Mouse (Mus musculus): ENCODE measurements at regions not wholly inside any gene's neighbourhood (a gene's known extent, or its start where the extent isn't known, plus 50 kb on each side); places are given as distances from the start of the nearest gene placed in this dataset.

DNA sequence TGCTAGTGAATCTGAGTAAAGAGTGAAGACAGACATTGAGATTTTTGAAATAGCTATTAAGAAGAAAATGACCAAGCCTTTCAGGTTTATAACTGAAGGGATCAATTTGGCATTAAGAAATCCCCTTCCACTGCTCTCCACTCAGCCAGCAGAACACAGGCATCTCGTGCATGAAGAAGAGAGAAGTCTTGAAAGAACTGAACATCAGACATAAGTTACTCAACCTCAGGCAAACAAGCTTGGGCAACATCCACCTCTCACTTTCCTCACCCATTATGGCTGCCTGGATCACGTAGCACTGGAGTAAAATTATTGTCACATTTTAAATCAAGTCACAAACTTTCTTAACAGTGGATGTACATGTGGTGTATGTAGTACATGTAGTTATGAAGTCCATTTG lies 115.6 kb upstream of the Otogl start:
- no peak overlapping the region for H3K4me3 ChIP-seq
- no peak for DNase-seq (ENCODE audit: extremely low spot score in 1 of 2, low spot score in 2 of 2)
- TF ChIP-seq CTCF (IDR thresholded peaks at IDR 0.05): no peak
- intact Hi-C loops (cut with DNase I): no loop called here
- H3K27ac ChIP-seq: no peak overlapping the region

DNA sequence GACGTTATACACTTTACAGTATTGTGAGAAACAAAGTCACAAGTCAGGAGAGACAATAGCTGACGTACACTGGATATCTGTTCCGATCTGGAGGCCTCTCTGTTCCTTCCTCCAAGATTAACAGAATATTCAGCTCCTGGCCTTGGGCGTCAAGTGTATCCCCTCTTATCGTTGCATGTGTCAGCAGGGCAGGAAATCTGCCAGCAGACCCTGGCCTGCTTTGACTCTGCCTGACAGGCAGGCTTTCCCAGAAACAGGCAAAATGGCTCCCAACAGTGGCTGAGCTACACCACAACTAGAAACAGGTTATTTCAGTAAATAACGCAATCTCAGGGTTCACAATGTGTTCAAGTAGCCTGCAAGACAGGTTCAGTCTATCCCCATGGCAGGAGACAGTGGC lies 112.3 kb upstream of the Otogl start:
- no peak for DNase-seq (ENCODE audit: extremely low spot score in 1 of 2, low spot score in 2 of 2)
- intact Hi-C loops (cut with DNase I): no loop called here
- H3K4me3 ChIP-seq: no peak overlapping the region
- no peak overlapping the region for H3K27ac ChIP-seq
- no peak for TF ChIP-seq CTCF (IDR thresholded peaks at IDR 0.05)

DNA sequence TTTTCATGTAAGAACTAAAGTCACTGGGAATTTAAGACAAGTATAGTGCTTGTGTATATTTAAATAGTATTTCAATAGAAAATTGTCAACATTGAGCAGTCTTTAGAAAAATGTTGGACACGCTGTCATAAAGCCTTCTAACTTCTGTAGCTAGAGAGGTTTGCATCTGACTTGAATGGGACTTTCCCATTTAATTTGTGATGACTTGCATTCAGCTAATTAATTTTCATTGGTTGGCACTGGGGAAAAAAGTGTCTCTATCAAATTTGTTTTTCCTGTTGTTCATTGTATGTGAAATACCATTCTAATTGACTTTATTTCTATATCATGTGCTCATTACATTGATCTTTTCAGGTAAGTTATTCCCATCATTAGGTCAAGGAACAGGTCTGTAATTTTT lies 104.6 kb upstream of the Otogl start:
- intact Hi-C loops (cut with DNase I): no loop called here
- no peak overlapping the region for H3K27ac ChIP-seq

DNA sequence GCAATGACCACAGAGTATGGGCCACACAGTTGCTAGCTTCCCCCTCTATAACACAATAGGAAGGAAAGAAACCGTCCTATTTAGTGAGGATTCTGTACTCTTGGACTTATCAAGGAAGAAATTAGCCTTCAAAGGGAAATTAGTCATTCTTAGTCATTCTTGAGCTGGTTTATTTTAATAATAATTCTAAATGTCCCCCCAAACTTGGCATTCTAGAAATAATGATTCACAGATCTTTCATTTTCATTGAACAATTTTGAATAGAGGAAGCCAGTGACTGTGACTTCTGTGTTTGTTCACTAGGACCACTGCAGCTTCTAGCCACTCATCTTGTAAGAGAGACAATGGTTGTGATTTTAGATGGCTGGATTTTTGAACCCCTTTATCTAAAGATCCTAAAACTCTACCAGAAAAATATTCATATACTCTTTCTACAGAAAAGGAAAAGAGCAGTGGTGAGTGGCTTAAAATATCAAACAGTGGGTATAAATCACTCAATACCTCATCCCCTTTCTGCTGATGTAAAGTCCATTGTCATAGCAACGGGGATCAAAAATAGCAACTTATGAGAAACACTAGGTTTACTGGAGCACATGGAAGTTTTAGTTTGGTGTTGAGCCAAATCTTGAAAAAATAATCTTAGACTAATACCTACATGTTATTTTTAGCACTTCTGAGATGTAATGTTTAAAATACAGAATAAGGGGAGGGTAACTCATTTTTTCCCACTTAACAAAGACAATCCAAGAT lies 83.1 kb upstream of the Otogl start:
- intact Hi-C loops (cut with DNase I): no loop called here
- Histone ChIP-seq H3K27ac (peak overlapping the region; percentile 56), H3K4me3 (no peak overlapping the region)
- no peak for TF ChIP-seq CTCF (IDR thresholded peaks at IDR 0.05)
- no peak for DNase-seq (ENCODE audit: extremely low spot score in 1 of 2, low spot score in 2 of 2)

More for the DNA sequence above, 104.6 kb upstream of the Otogl start:
- TF ChIP-seq CTCF (IDR thresholded peaks at IDR 0.05): no peak
- H3K4me3 ChIP-seq: no peak overlapping the region
- no peak for DNase-seq (ENCODE audit: extremely low spot score in 1 of 2, low spot score in 2 of 2)

DNA sequence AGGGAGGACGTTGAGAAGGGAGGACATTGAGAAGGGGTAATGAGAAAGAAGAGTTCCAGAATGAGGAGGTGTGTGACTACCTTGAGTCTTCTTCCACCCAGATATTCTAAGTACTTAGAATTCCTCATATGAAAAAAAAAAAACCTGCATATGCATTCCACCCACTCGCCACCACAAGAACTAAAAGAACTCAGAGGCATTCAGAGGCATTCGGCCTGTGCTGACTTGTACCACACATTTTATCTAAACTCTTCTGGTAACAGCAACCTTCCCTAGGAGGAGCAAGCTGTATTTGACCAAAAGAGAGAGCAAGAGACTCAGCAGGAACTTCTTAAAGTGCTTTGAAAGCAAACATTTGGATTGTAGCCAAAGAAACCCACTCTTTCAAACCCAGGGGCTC lies 80.7 kb upstream of the Otogl start:
- peak in 1 of 2 experiments; percentile 15 for DNase-seq (ENCODE audit: extremely low spot score in 1 of 2, low spot score in 2 of 2)
- no peak for TF ChIP-seq CTCF (IDR thresholded peaks at IDR 0.05)
- Histone ChIP-seq H3K27ac (peak overlapping the region; percentile 73), H3K4me3 (no peak overlapping the region)
- intact Hi-C loops (cut with DNase I): no loop called here

DNA sequence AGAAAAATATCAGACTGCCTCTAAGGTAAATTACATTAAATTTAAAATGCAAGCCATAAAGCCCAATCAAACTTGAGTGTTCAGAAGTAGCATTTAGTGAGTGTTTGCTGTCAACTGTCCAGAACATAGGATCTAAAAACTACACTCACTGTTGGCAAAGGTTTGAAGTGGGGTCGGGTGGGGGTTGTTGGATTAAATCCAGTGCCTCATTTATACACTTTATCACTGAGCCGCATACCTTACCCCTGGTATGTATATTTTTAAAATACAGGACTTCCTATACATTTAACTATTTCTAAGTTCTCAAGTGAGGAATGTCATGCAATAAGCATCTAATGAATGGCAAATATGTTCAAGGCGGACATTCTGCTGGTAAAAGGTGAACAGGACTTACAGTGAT lies 78.6 kb upstream of the Otogl start:
- Histone ChIP-seq H3K4me3 (no peak overlapping the region), H3K27ac (no peak overlapping the region)
- no peak for TF ChIP-seq CTCF (IDR thresholded peaks at IDR 0.05)
- intact Hi-C loops (cut with DNase I): no loop called here
- no peak for DNase-seq (ENCODE audit: extremely low spot score in 1 of 2, low spot score in 2 of 2)

DNA sequence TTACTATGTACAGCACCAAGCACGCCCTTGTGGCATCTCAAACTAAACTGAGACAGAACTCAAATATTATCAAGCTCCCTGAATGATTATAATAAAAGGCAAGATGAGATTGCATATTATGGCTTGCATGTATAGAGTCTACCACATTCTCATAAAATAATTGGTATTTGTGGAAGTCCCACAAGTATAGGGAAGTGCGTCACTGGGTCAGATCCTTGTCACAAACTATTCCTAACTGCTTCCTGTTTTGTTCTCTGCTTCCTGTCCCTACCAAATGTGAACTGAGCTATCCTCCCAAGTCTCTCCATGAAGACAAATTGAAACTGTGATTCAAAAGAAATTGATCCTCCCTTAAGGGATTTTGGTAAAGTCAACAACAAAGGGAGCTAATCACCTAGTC lies 78.0 kb upstream of the Otogl start:
- TF ChIP-seq CTCF (IDR thresholded peaks at IDR 0.05): no peak
- intact Hi-C loops (cut with DNase I): no loop called here
- Histone ChIP-seq H3K27ac (no peak overlapping the region), H3K4me3 (no peak overlapping the region)
- no peak for DNase-seq (ENCODE audit: extremely low spot score in 1 of 2, low spot score in 2 of 2)

DNA sequence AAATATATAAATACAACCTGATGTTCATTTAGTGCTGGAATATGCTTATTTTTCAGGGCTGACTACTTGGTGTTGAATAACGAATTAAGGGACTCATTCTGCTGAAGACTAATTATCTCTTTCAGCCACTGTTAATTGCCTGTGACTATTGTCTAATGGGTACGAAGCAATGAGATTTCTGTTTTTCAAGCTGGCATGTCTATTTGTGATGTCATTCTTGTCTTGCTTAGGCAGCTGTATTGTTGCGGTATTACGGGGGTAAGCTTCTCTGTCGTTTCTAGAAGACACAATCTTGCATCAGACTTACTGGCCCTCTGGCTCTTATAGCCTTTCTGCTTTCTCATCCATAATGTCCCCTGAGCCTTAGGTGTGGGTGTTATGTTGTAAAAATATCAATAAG lies 70.7 kb upstream of the Otogl start:
- intact Hi-C loops (cut with DNase I): no loop called here
- no peak for TF ChIP-seq CTCF (IDR thresholded peaks at IDR 0.05)
- no peak for DNase-seq (ENCODE audit: extremely low spot score in 1 of 2, low spot score in 2 of 2)
- H3K27ac ChIP-seq: no peak overlapping the region
- no peak overlapping the region for H3K4me3 ChIP-seq

DNA sequence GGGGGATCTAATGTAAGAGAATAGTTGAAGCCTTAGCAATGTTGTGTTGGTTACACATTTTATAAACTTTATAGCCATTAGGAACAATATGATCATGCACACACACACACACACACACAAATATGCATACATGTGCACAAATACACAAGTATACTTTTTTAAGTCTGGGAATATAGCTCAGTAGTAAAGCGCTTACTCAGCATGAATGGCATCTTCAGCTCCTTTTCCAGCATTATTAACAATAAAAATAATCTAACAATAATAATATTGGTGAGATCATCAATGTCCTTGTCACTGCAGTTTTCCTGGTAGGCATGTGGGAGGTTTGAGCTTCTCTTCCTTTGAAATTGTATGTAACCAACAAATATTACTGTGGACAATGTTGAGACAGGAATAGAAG lies 70.1 kb upstream of the Otogl start:
- intact Hi-C loops (cut with DNase I): no loop called here
- Histone ChIP-seq H3K4me3 (no peak overlapping the region), H3K27ac (no peak overlapping the region)
- TF ChIP-seq CTCF (IDR thresholded peaks at IDR 0.05): no peak
- no peak for DNase-seq (ENCODE audit: extremely low spot score in 1 of 2, low spot score in 2 of 2)

DNA sequence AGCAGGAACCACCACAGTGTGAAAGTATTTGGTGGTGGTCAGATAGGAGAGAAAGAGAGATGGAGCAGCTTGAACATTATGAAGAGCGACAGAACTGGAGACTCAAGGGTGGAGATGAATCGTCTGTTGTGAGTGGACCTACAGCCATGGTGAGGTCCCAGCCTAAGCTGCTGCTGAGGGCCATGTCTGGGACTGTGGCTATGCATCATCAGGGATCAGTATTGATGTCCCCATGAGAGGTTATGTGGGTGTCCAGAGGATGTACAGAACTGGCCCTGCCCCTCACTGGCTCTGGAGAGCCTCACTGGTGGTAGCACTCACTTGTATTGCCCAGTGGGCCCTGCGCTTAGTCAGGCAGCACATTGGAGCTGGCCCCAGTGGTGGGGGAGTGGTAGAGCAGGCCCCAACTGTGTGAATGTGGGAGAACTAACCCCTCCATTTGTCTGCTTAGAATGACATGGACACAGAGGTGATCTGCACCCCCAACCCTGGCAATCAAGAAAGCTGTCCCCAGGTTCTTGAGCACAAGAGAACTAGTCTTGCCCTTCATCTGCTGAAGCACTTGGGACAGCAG lies 64.5 kb upstream of the Otogl start:
- no peak for TF ChIP-seq CTCF (IDR thresholded peaks at IDR 0.05)
- intact Hi-C loops (cut with DNase I): no loop called here
- Histone ChIP-seq H3K4me3 (no peak overlapping the region), H3K27ac (no peak overlapping the region)
- DNase-seq (ENCODE audit: extremely low spot score in 1 of 2, low spot score in 2 of 2): no peak

DNA sequence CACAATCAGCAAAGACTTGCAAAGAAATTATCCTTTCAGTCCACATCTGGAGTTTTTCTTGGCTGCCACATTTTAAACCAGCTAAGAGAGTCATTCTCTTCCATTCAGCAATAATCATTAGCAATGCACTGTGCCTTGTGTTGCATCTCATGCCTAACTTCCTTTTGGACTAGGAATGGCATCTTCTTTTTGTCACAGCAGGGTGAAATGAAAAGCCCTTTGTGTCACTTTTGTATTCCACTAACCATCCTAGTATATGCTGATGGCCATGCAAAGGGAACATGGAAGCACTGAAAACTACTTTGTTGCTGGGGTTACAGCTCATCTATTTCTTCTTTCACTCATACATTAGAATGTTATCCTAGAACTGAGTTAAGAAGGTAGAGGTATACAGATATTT lies 59.8 kb upstream of the Otogl start:
- TF ChIP-seq CTCF (IDR thresholded peaks at IDR 0.05): no peak
- no peak for DNase-seq (ENCODE audit: extremely low spot score in 1 of 2, low spot score in 2 of 2)
- H3K27ac ChIP-seq: no peak overlapping the region
- intact Hi-C loops (cut with DNase I): no loop called here
- H3K4me3 ChIP-seq: no peak overlapping the region

DNA sequence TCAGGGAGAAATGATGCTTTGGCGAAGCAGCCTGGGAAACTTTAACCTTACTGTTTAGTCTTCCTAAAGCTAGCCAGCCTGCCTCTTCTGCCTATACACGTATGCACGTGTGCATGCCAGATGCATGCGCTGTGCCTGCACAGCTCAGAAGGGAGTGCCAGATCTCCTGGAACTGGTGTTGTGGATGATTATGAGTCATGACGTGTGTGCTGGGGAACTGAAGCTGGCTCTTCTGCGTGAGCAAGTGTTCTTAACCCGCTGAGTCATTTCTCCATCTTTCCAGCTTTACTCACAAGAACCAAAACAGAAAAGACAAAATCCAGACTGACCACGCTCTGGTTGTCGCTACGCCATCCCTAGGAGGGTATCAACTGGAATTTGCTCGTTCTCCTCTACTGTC lies 55.1 kb upstream of the Otogl start:
- Histone ChIP-seq H3K4me3 (no peak overlapping the region), H3K27ac (peak overlapping the region; percentile 44; the same call in 1 of the 2 replicates)
- TF ChIP-seq CTCF (IDR thresholded peaks at IDR 0.05): no peak
- peak; percentile 15 to 37 for DNase-seq (ENCODE audit: extremely low spot score in 1 of 2, low spot score in 2 of 2)
- intact Hi-C loops (cut with DNase I): loop anchor here (1.0 kb wide), 1 partner anchor 67 kb away; no protein-coding TSS in a partner anchor

DNA sequence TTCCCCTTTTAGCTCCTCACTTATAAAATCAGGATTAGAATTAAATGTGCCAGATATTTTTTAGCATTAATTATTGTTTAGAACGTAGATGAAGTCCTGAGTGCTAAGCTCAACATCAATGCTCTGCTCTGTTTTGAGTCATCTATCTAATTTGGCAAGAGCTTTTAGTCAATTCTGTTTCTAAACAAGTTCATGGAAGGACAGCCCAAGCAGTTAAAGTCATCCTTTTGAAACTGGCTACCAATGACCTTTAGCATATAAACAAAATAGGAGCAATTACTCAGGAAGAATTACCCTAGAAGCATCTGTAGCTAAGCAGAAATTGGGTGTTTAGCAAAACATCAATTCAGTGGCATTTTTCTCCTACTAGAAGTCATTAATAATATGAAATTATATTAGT lies 52.1 kb upstream of the Otogl start:
- TF ChIP-seq CTCF (IDR thresholded peaks at IDR 0.05): no peak
- Histone ChIP-seq H3K4me3 (no peak overlapping the region), H3K27ac (no peak overlapping the region)
- no peak for DNase-seq (ENCODE audit: extremely low spot score in 1 of 2, low spot score in 2 of 2)
- intact Hi-C loops (cut with DNase I): no loop called here
